Mouse (Mus musculus) cerebellum, adult 11-12 months (tissue): ENCODE results near the gene Bud23.
"Not testable (repeated sequence)": the region's sequence is repeated elsewhere in the genome, so short reads cannot be mapped to it uniquely, and the experiment has no call there.

ENCODE experiments used
- DNase-seq: peaks from one replicate; pipeline ENCODE4 v3.0.0; 2022

Gene Bud23

GRCm38 (mm10) chr5:135070448-135070847, 5.7 kb upstream of the Bud23 start:
- DNase-seq = no peak

DNA sequence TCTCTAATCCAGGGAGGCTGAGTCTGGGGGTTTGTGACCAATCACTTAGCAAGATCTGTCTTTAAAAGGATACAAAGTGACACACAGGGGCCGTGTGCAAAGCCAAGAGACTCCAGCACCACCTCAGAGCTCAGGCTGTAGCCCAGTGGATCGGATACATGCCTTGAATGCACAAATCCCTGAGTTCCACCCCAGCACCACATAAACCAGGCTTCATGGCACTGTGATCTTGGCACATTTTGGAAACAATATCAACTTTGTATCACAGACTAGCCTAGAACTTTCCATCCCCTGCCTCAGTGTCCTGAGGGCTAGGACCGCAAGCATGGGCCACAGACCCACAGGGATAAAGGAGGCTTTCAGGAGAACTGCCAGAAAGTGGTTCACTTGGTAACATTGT, 1.2 kb upstream of the Bud23 start:
- DNase-seq = no peak

DNA sequence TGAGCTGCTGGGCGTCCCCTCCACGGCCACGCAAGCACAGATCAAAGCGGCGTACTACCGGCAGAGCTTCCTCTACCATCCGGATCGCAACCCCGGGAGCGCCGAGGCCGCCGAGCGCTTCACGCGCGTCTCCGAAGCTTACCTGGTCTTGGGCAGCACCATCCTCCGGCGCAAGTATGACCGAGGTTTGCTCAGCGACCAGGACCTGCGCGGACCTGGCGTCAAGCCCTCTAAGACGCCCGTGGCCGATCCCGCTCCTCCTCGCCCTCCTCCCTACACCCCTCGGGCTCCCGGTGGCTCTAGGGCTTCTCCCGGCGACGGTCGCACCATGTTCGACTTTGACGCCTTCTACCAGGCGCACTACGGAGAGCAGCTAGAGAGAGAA, 385 bp downstream of the Bud23 start:
- no peak for DNase-seq

DNA sequence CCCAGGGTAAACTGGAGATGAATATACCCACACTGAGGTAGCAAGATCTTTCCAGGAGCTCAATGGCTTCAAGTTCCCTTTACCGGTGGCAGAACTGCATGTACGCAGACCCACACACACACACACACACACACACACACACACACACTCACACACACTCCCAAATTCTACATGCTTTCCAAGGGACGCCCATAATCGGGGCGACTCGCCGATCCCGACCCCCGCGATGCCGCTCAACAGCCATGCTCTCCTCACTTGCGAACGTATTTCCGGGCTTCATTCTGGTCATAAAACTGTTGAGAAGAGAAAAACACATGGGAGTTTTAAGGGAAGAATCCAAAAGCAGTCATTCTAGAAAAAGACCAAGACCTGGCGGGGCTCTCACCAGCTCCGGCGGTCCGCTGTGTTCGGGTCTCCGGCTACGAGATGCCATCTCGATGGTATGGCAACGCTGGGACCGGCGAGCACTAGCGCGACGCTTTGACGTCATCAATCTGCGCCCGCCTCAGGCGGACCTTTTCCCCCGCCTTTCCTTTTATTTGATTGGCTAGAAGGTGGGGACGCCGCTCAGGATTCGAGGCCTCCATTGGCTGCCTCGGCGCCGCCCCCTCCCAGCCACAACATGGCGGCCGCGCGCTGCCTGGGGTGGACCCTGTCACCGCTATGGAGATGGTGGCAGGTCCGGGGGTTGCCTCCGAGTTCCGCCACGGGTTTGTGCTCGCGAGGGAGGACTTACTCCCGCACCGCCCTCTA, 954 bp downstream of the Bud23 start, which contains the start of gene Dnajc30:
Gene Dnajc30, plus strand, starts transcription at position 574 of the 753 bp plus-strand sequence.
- peak; percentile 97 for DNase-seq

GRCm38 (mm10) chr5:135053356-135053755, 11.4 kb downstream of the Bud23 start:
- no peak for DNase-seq

GRCm38 (mm10) chr5:135049268-135049667, 15.5 kb downstream of the Bud23 start:
- DNase-seq = not testable (repeated sequence)

DNA sequence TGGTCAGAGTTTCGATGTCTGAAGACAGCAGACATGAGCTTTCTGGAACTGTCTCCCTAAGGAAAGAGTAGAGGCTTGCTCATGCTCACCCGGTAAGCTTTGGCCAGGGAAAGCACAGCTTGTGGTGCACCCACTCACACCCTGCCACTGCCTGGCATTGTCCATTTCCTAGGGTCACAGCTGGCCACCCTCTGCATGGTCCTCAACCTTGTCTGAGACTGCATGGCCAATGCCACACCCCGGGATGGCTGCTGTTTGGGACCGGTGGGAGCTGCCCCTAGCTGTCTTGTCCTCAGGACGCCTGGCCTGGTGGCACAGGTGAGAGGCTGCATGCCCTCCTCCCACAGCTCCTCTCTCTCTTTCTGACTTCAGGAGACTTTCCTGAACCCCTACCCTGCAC, 16.2 kb downstream of the Bud23 start:
- DNase-seq = no peak

- no peak for DNase-seq
Observed at GRCm38 (mm10) chr5:135044575-135044974, 20.2 kb downstream of the Bud23 start.

GRCm38 (mm10) chr5:135042105-135042788, 22.5 kb downstream of the Bud23 start:
- no peak for DNase-seq

DNA sequence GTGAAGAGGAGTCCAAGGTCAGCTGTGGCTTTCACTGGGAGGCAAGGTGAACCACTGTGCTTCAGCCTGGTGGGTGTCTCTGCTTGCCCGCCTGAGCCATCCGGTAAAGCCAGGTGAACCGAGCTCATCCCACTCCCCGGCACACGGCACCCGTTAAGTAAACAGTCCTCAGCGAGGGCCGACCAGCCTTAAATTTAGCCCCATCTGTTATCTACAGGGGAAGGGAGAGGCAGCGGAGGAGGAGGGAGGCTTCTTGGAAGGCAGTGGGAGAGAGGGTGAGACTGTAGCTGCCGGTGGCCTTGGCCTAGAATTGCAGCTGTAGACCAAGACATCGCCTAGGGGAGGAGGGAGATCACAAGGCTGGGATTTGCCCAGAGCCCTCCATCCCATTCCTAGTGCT, 24.0 kb downstream of the Bud23 start:
- DNase-seq = no peak

GRCm38 (mm10) chr5:135040059-135040458, 24.7 kb downstream of the Bud23 start:
- no peak for DNase-seq

- no peak for DNase-seq
Observed at GRCm38 (mm10) chr5:135039541-135039940, 25.2 kb downstream of the Bud23 start.

- DNase-seq = no peak
Observed at GRCm38 (mm10) chr5:135037946-135038345, 26.8 kb downstream of the Bud23 start.

- no peak for DNase-seq
Observed at GRCm38 (mm10) chr5:135035608-135036359, 29.0 kb downstream of the Bud23 start.

DNA sequence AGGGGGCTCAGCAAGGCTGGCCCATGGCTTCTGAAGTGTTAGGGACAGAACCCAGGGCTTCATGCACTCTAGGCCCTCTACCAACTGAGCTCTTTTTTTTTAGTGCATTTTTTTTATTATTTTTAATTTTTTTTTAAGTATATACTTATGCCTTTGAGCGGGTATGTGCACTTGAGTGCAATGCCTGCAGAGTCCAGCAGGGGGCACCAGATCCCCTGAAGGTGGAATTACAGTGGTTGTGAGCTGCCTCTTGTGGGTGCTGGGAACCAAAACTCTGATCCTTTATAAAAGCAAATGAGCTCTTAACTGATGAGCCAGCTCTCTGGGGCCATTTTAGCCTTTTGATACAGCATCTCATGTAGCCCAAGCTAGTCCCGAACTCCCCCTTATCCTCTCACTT, 30.2 kb downstream of the Bud23 start:
- no peak for DNase-seq

GRCm38 (mm10) chr5:135032581-135032980, 32.2 kb downstream of the Bud23 start:
- no peak for DNase-seq

DNA sequence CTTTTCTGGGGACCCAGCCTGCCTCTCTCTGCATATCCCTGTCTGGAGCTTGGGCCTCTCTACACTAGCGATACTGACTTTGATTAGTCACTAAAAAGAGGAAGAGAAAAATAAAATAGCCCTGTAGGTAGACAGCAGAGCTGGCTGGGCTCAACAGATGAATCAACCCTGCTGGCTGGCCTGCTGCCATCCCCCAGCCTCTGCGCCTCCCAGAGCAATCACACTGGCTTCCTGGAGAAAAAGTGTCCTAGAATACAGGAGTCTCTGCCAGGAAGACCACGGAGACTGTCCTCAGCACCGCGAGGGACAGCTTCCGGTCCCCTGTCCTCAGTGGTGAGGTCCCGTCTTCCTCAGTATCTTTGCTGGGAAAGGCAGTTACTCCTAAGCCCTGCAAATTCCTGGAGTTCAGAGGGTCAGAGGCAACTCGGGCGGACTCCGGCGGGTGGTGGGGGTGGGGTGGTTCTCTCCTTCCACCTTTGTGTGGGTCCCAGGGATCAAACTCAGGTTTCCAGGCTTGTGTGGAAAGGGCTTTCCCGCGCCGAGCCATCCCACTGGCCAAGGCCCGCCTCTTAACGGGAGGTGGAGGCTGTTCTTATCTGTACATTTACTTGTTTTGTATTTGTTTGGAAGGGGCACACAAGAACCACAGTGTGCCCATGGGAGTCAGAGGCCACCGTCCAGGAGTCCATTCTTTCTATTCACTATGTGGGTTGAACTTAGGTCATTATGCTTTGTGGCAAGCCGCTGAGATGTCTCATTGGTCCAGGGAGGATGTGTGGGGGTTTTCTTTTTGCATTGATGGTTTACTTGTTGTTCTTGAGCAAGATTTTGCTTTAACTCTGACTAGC, 35.5 kb downstream of the Bud23 start:
- peak; percentile 63 for DNase-seq

DNA sequence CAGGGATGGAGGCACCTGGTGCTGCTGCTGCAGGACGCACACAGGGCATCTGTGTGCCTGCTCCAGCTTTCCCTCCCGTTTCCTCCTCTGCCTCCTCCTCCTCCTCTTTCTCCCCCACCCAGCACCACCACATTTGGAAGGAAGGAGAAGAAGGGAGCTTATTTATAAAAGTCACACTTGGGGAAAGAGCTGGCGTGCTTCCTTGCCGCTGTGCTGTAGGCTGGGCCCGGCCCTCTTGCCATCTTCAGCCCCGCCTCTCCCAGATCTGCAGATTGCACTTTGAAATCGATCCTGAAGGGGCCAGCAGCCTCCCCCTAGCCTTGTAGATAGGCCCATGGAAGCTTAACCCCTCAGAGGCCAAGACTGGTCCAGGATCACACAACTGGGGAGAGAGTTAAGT, 38.9 kb downstream of the Bud23 start:
- no peak for DNase-seq

GRCm38 (mm10) chr5:135024665-135025224, 40.0 kb downstream of the Bud23 start:
- DNase-seq = no peak

- DNase-seq = peak; percentile 62
Observed at GRCm38 (mm10) chr5:135023344-135024173, 41.2 kb downstream of the Bud23 start, which contains the start of gene Stx1a. Stx1a (plus strand) TSS chr5:135023482.

GRCm38 (mm10) chr5:135021814-135022213, 42.9 kb downstream of the Bud23 start:
- DNase-seq = peak; percentile 91
